Mouse (Mus musculus): Measurements from ENCODE around the gene Senp1.

Senp1 gene

GRCm38 (mm10) chr15:98093121-98094011 is at the start of gene Senp1:
Gene Senp1, minus strand, starts transcription at chr15:98093744.
- peak; percentile 89 for DNase-seq

GRCm38 (mm10) chr15:98142515-98142914 is 49.0 kb upstream of the Senp1 start:
- no peak for DNase-seq

GRCm38 (mm10) chr15:98140809-98141208 is 47.3 kb upstream of the Senp1 start:
- DNase-seq = no peak

GRCm38 (mm10) chr15:98139763-98140162 is 46.2 kb upstream of the Senp1 start:
- no peak for DNase-seq

- no peak for DNase-seq
Measured at GRCm38 (mm10) chr15:98136871-98137270, 43.3 kb upstream of the Senp1 start.

- no peak for DNase-seq
Measured at GRCm38 (mm10) chr15:98135671-98136070, 42.1 kb upstream of the Senp1 start.

- DNase-seq = no peak
Measured at GRCm38 (mm10) chr15:98134666-98135065, 41.1 kb upstream of the Senp1 start.

GRCm38 (mm10) chr15:98134034-98134433 is 40.5 kb upstream of the Senp1 start:
- DNase-seq = no peak

GRCm38 (mm10) chr15:98133471-98133870 is 39.9 kb upstream of the Senp1 start:
- DNase-seq = no peak

GRCm38 (mm10) chr15:98131942-98132655 is 38.6 kb upstream of the Senp1 start:
- DNase-seq = no peak

- no peak for DNase-seq
Measured at GRCm38 (mm10) chr15:98131451-98131850, 37.9 kb upstream of the Senp1 start.

GRCm38 (mm10) chr15:98131001-98131400 is 37.5 kb upstream of the Senp1 start:
- no peak for DNase-seq

GRCm38 (mm10) chr15:98120831-98121230 is 27.3 kb upstream of the Senp1 start:
- DNase-seq = no peak

GRCm38 (mm10) chr15:98119363-98119762 is 25.8 kb upstream of the Senp1 start:
- DNase-seq = no peak

- DNase-seq = no peak
Measured at GRCm38 (mm10) chr15:98116287-98116686, 22.7 kb upstream of the Senp1 start.

- DNase-seq = no peak
Measured at GRCm38 (mm10) chr15:98115779-98116163, 22.2 kb upstream of the Senp1 start.

- DNase-seq = no peak
Measured at GRCm38 (mm10) chr15:98114852-98115778, 21.6 kb upstream of the Senp1 start.

- DNase-seq = no peak
Measured at GRCm38 (mm10) chr15:98114098-98114851, 20.7 kb upstream of the Senp1 start.

GRCm38 (mm10) chr15:98111791-98112190 is 18.2 kb upstream of the Senp1 start:
- DNase-seq = no peak

GRCm38 (mm10) chr15:98108297-98109152 is 15.0 kb upstream of the Senp1 start:
- peak; percentile 51 to 57 for DNase-seq

- DNase-seq = no peak
Measured at GRCm38 (mm10) chr15:98107703-98108296, 14.3 kb upstream of the Senp1 start.

Measured in B cell, adult 2 months (primary cell).